Mouse (Mus musculus) gastrocnemius, postnatal 4 days (tissue): ENCODE data around the gene Tsga10ip. TPM values are rescaled to one million over a fixed set of nuclear protein-coding genes. Genes with fewer than 3 reads are reported as not detected.
A peak's percentile ranks its signal among the peaks of the same experiment; 100 is the strongest.

Experiments
- DNase-seq, 2 experiments: peaks; one replicate each; pipeline ENCODE4 v3.0.0; 2021 to 2022; ENCODE audit warnings: low spot score in 2 of 2, mixed read lengths in 2 of 2
- long read RNA-seq, 2 experiments: library from polyadenylated mRNA; stranded (forward); transcript quantifications; one replicate each; pipeline ENCODE4 v2.0.0; 2021
- total RNA-seq, 2 experiments: library from RNA; stranded (reverse); gene quantifications; 2 replicates each; pipeline ENCODE4 v1.2.3; 2021

Gene Tsga10ip
- total RNA-seq: not detected
- long read RNA-seq, experiment 1: 0 reads
- long read RNA-seq, experiment 2: 0 reads

GRCm38 (mm10) chr19:5402293-5402692, at the start of gene Tsga10ip:
Tsga10ip (minus strand) TSS chr19:5402526.
- DNase-seq: no peak

- no peak for DNase-seq
Measured at GRCm38 (mm10) chr19:5451766-5452165, 49.4 kb upstream of the Tsga10ip start.

- DNase-seq: no peak
Measured at GRCm38 (mm10) chr19:5449673-5450072, 47.3 kb upstream of the Tsga10ip start.

- DNase-seq: no peak
Measured at GRCm38 (mm10) chr19:5448354-5449150, 46.2 kb upstream of the Tsga10ip start.

- DNase-seq: peak in 1 of 2 experiments; percentile 54
Measured at GRCm38 (mm10) chr19:5447515-5448353, 45.4 kb upstream of the Tsga10ip start, which contains the start of gene Fosl1. Fosl1 (plus strand) TSS chr19:5447547.

GRCm38 (mm10) chr19:5445747-5446146, 43.4 kb upstream of the Tsga10ip start:
- DNase-seq: no peak

GRCm38 (mm10) chr19:5444954-5445353, 42.6 kb upstream of the Tsga10ip start:
- DNase-seq: no peak

- no peak for DNase-seq
Measured at GRCm38 (mm10) chr19:5444371-5444908, 42.1 kb upstream of the Tsga10ip start.

GRCm38 (mm10) chr19:5433951-5434350, 31.6 kb upstream of the Tsga10ip start:
- no peak for DNase-seq

- no peak for DNase-seq
Measured at GRCm38 (mm10) chr19:5432992-5433852, 30.9 kb upstream of the Tsga10ip start.

- DNase-seq: no peak
Measured at GRCm38 (mm10) chr19:5431911-5432464, 29.7 kb upstream of the Tsga10ip start.

- DNase-seq: no peak
Measured at GRCm38 (mm10) chr19:5430408-5430807, 28.1 kb upstream of the Tsga10ip start.

GRCm38 (mm10) chr19:5429806-5430205, 27.5 kb upstream of the Tsga10ip start:
- DNase-seq: peak in 1 of 2 experiments; percentile 60

- no peak for DNase-seq
Measured at GRCm38 (mm10) chr19:5429219-5429618, 26.9 kb upstream of the Tsga10ip start.

- DNase-seq: no peak
Measured at GRCm38 (mm10) chr19:5428083-5428482, 25.8 kb upstream of the Tsga10ip start.

- DNase-seq: no peak
Measured at GRCm38 (mm10) chr19:5426640-5427290, 24.4 kb upstream of the Tsga10ip start.

- no peak for DNase-seq
Measured at GRCm38 (mm10) chr19:5425906-5426565, 23.7 kb upstream of the Tsga10ip start.

- DNase-seq: peak; percentile 94 to 98
Measured at GRCm38 (mm10) chr19:5424782-5425741, 22.7 kb upstream of the Tsga10ip start, which contains the start of the genes Drap1 and AI837181. Drap1 (minus strand) TSS chr19:5424979. AI837181 (plus strand) TSS chr19:5425144.
